Mouse (Mus musculus) heart, embryonic 15.5 days (tissue): ENCODE measurements at regions not wholly inside any gene's neighbourhood (a gene's known extent, or its start where the extent isn't known, plus 50 kb on each side); places are given as distances from the start of the nearest gene placed in this dataset.

Experiments used
- ATAC-seq: fragments of 200-750 bp; cut with Nextera tagmentation; replicated peaks from 2 replicates; pipeline ENCODE4 v1.8.0; 2017; ENCODE audit warnings: low read depth, moderate TSS enrichment; ENCODE audit not compliant: insufficient number of reproducible peaks, insufficient read depth, low FRiP score
- H3K27ac ChIP-seq: fragments of 300-500 bp; sonication (generic); 2 replicates; pipeline ENCODE4 v1.5.1; 2015; ENCODE audit warnings: mild to moderate bottlenecking, inconsistent platforms
- H3K27me3 ChIP-seq: fragments of 300-500 bp; sonication (generic); 2 replicates; pipeline ENCODE4 v1.6.1; 2015; ENCODE audit warnings: inconsistent platforms
- H3K36me3 ChIP-seq: fragments of 300-500 bp; sonication (generic); 2 replicates; pipeline ENCODE4 v1.6.1; 2015; ENCODE audit warnings: mild to moderate bottlenecking, inconsistent platforms
- H3K4me1 ChIP-seq: fragments of 300-500 bp; sonication (generic); replicated peaks from 2 replicates; pipeline ENCODE4 v1.6.1; 2015; ENCODE audit warnings: inconsistent platforms
- H3K4me2 ChIP-seq: fragments of 300-500 bp; sonication (generic); 2 replicates; pipeline ENCODE4 v1.6.1; 2015; ENCODE audit warnings: inconsistent platforms, mild to moderate bottlenecking, moderate library complexity
- H3K4me3 ChIP-seq: fragments of 300-500 bp; sonication (generic); 2 replicates; pipeline ENCODE4 v1.5.1; 2015; ENCODE audit warnings: mild to moderate bottlenecking, inconsistent platforms
- H3K9ac ChIP-seq: fragments of 300-500 bp; sonication (generic); 2 replicates; pipeline ENCODE4 v1.6.1; 2015; ENCODE audit warnings: mild to moderate bottlenecking, inconsistent platforms
- H3K9me3 ChIP-seq: fragments of 300-500 bp; sonication (generic); replicated peaks from 2 replicates; pipeline ENCODE4 v1.6.1; 2016; ENCODE audit warnings: inconsistent platforms
- WGBS: fragments of 180-500 bp; shearing (Covaris S2); methylation state at CpG from one replicate; pipeline ENCODE4 v1.1.7; 2015; ENCODE audit warnings: mixed read lengths; 5-methylcytosine and 5-hydroxymethylcytosine counted together

DNA sequence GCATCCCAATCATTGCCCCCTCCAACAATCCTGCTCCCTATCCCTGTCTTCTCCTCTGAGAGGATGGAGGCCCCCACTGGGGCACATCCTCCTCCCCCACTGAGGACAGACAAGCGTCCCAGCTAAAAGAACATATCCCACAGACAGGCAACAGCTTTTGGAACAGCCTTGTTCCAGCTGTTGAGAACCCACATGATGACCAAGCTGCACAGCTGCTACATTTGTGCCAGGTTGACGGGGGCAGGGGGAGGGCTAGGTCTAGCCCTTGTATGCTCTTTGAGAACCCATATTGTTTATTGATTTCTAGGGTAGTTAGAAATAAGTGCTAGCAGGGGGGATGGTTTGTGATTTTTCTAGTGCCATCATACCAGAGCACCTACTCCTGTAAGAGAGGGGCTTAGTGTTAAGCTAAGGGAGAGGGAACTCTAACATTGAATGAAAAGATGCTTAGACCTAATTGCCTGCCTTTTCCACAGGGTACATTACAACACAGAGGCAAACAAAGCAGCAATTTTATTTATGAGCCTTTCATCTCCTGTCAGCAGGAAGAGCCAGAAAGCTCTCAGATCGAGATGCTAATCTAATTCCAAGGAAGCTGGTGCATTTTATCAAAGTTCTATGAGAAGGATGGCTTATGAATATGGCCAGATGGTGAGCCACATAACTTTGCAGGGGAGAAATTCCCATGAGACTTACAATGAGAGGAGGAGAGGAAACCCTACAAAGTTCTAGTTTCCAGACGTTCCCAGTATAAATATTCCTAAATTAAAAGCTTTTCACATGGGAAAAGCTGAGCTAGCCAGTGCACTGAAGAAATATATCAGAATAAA is 137.6 kb upstream of the Zpld1 start:
- 53% methylated on average over 4 of the region's 4 CpGs for WGBS

DNA sequence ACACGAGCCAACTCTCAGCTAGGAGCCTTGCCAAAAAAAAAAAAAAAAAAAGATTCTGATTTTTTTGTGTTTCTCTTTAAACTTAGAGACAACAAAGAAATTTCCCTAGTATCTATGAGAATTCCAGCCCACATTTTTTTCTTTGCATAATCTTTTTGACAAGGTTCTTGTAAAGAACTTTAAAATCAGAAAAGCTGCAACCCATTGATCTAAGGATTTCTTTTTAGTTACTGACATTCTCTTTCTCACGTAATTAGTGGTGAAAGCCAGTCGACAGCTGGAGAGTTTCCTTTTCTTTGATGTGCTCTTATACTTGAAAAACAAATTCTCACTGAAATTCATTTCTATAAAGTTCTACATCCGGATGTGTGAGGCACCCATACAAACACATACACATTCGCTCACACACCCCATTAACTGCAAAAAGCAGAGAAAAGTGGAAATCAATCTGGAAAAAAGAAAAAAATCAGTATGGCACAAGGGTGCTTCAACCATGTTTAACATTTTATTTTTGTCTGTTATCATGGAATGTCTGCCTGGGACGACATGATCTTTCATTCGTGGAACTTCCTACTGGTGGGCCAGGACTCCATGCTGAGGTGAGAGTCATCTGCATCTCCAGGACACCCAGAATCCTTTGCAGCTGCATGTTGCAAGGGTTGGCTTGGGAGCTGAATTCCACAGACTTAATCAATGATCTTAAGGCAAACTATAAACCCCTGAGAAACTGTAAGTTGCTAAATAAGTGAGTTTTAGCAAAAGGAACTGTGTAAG is 124.0 kb upstream of the Zpld1 start:
- Histone ChIP-seq H3K27me3 (no peaks in the 10 kb centered on the region), H3K36me3 (no peaks in the 10 kb centered on the region), H3K4me3 (no peak overlapping the region), H3K9ac (no peak overlapping the region), H3K4me1 (no peaks in the 10 kb centered on the region), H3K4me2 (no peak overlapping the region), H3K27ac (no peak overlapping the region), H3K9me3 (no peaks in the 10 kb centered on the region)
- WGBS: 36% methylated on average over 7 of the region's 7 CpGs
- no peak for ATAC-seq

More for the DNA sequence above, 137.6 kb upstream of the Zpld1 start:
- H3K27ac ChIP-seq: no peak overlapping the region
- no peak overlapping the region for H3K9ac ChIP-seq
- H3K4me2 ChIP-seq: no peak overlapping the region
- no peaks in the 10 kb centered on the region for H3K9me3 ChIP-seq
- H3K36me3 ChIP-seq: no peaks in the 10 kb centered on the region
- no peak overlapping the region for H3K4me3 ChIP-seq
- no peaks in the 10 kb centered on the region for H3K27me3 ChIP-seq
- no peak for ATAC-seq
- H3K4me1 ChIP-seq: no peaks in the 10 kb centered on the region

DNA sequence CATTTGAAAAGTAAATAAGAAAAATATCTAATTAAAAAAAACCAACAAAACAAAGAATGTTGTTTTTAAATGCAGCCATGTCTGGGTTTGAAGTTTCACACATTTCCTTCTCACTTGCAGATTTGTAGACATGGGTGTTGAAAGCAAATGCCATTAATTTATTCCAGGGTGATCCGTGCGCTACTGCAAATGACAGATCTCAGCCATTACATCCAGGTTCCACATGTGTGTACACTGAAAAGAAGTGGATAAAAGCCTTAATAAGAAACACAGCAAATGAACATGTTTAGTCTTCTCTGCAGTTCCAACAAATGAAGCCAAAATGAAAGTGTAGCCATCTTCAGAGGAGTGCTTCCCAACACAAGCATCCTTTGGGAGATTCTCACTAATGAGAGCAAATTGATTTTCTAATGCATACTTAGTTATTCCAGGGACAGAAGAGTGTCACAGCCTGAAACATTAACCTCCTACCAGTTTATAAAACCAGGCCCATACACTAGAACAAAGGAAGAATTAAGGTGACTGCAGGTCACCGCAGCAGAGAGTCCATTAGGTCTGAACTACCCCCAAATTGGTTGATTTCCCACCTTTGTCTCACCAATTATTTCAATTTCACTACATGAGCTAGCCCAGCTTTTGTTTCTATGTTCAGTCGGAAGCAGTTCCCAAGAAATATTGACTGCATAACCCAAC is 123.2 kb upstream of the Zpld1 start:
- Histone ChIP-seq H3K4me3 (no peak overlapping the region), H3K27ac (no peak overlapping the region), H3K4me2 (no peak overlapping the region), H3K36me3 (no peaks in the 10 kb centered on the region), H3K27me3 (no peaks in the 10 kb centered on the region), H3K4me1 (no peaks in the 10 kb centered on the region), H3K9ac (no peak overlapping the region), H3K9me3 (no peaks in the 10 kb centered on the region)
- 65% methylated on average over 4 of the region's 4 CpGs for WGBS
- ATAC-seq: no peak

DNA sequence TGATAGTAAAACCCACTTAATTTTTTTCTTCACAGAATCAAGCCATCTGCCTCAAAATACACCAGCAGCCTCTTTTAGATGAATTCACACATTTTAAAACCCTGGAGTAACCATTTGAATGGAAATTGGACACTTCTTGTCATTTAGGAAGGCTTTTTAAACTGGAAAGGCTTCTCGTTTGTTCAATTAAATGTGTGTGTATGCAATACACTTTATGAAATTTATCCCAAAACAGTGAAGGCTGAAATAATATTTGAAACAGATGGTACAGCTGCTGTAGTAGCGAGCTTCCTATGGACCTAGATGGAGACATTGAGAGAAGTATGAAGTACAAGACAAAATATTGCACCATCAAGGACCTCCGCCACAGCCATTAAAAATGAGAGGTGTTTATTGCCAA is 121.1 kb upstream of the Zpld1 start:
- WGBS: 82% methylated on average over 3 of the region's 3 CpGs

DNA sequence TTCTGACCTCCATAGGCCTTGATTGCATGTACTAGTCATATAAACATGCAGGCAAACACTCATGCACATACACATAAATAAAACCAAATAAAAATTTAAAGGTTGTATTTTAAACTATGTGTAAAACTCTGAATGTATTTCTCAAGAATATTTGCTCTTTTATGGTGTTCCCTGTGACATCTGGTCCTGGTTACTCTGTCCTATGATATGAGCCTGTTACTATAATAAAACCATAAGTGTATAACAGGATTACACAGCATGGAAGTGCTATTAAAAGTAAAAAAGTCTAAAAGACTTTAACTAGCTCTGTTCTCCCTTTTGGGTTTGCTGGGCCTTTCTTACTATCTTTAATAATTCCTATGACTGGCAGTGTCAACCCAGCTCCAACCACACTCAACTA is 103.0 kb upstream of the Zpld1 start:
- Histone ChIP-seq H3K9ac (no peak overlapping the region), H3K4me3 (no peak overlapping the region), H3K27ac (no peak overlapping the region), H3K9me3 (no peaks in the 10 kb centered on the region), H3K4me1 (no peaks in the 10 kb centered on the region), H3K27me3 (no peaks in the 10 kb centered on the region), H3K4me2 (no peak overlapping the region), H3K36me3 (no peaks in the 10 kb centered on the region)
- ATAC-seq: no peak

More for the DNA sequence above, 121.1 kb upstream of the Zpld1 start:
- Histone ChIP-seq H3K4me3 (no peak overlapping the region), H3K27me3 (no peaks in the 10 kb centered on the region), H3K27ac (no peak overlapping the region), H3K9me3 (no peaks in the 10 kb centered on the region), H3K4me2 (no peak overlapping the region), H3K36me3 (no peaks in the 10 kb centered on the region), H3K4me1 (no peaks in the 10 kb centered on the region), H3K9ac (no peak overlapping the region)
- ATAC-seq: no peak

DNA sequence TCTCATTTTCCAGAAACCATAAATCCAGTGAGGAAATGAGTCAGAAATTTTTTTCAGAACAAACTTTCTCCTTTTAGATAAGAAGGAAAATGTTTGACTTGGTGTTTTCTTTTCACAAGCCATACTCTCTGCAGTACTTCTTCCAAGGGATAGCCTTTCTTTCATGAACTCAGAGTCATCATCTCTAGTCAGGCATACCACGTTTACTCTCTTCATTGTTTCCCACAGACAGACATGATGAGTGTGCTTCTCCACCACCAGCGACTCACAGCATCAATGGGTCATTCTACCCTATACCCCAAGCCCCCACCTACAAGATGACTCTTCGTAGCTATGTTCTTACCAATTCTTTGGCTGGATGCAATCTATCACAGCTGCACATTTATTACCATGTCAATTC is 97.1 kb upstream of the Zpld1 start:
- Histone ChIP-seq H3K9me3 (no peaks in the 10 kb centered on the region), H3K4me1 (no peaks in the 10 kb centered on the region), H3K36me3 (no peaks in the 10 kb centered on the region), H3K4me2 (no peak overlapping the region), H3K4me3 (no peak overlapping the region), H3K27me3 (no peaks in the 10 kb centered on the region), H3K27ac (no peak overlapping the region), H3K9ac (no peak overlapping the region)
- 61% methylated on average over 3 of the region's 3 CpGs for whole genome bisulfite sequencing
- ATAC-seq: no peak

DNA sequence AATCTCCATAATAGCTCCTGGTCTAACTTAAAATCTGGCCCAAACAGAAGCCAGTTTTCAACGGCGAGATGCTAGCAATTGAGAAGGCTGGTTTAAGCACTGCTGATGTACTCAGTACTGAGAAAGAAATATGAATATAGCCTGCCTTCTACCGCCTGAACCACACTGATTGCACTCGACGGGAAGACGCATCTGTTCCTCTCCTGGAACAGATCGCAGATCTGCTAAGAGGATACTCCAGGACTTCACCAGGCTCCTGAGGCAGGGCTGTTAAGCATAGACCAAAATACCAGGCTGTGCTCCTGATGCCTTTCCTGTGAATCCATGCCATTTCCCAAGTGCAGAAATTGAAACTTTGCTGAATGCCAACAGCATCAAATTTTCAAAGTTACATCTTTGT is 92.6 kb upstream of the Zpld1 start:
- H3K4me3 ChIP-seq: no peak overlapping the region
- H3K9me3 ChIP-seq: no peaks in the 10 kb centered on the region
- 74% methylated on average over 7 of the region's 7 CpGs for WGBS
- no peak for ATAC-seq
- H3K4me2 ChIP-seq: no peak overlapping the region
- H3K27ac ChIP-seq: no peak overlapping the region
- no peak overlapping the region for H3K9ac ChIP-seq
- no peaks in the 10 kb centered on the region for H3K4me1 ChIP-seq
- no peaks in the 10 kb centered on the region for H3K36me3 ChIP-seq
- no peaks in the 10 kb centered on the region for H3K27me3 ChIP-seq

DNA sequence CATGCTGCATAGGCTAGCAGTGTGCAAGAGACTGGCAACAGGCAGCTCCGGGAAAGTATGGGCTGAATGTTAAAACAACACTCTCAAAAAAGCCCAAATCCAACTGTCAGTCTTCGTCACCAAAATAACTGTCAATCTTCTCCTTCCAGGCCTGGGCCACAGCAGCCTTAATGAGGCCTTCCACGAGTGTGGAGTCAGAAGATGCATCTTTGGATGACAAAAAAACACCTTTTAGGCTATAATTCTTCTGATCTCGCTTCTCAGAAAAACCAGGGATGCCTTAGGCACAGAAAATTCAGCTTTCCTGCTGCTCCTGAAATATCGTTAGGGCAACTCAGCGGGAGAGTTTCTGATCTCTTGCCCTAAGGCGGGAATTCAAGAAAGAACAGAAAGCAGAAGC is 82.2 kb upstream of the Zpld1 start:
- no peaks in the 10 kb centered on the region for H3K36me3 ChIP-seq
- 79% methylated on average over 7 of the region's 7 CpGs for WGBS
- no peaks in the 10 kb centered on the region for H3K27me3 ChIP-seq
- H3K9ac ChIP-seq: no peak overlapping the region
- H3K4me1 ChIP-seq: no peaks in the 10 kb centered on the region
- no peak for ATAC-seq
- no peak overlapping the region for H3K4me2 ChIP-seq
- H3K9me3 ChIP-seq: no peaks in the 10 kb centered on the region
- H3K27ac ChIP-seq: no peak overlapping the region
- H3K4me3 ChIP-seq: no peak overlapping the region

DNA sequence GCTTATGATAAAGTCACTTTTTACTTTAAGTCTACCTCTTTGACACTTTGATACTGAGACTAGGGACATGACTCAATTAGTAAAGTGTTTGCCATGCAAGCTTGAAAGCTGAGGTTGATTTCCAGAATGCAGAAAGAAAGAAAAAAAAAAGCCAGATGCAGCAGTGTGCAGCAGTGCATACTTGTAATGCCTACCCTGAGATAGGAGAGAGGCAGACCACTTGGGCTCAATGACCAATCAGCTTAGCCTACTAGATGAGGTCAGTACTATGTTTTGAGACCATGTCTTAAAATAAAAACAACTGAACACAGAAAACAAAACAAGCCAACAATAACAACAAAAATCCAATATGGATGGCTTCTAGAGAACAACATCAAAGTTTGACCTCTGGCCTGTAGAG is 81.4 kb upstream of the Zpld1 start:
- Histone ChIP-seq H3K4me1 (no peaks in the 10 kb centered on the region), H3K4me3 (no peak overlapping the region), H3K9me3 (no peaks in the 10 kb centered on the region), H3K9ac (no peak overlapping the region), H3K4me2 (no peak overlapping the region), H3K36me3 (no peaks in the 10 kb centered on the region), H3K27ac (no peak overlapping the region), H3K27me3 (no peaks in the 10 kb centered on the region)
- ATAC-seq: no peak

DNA sequence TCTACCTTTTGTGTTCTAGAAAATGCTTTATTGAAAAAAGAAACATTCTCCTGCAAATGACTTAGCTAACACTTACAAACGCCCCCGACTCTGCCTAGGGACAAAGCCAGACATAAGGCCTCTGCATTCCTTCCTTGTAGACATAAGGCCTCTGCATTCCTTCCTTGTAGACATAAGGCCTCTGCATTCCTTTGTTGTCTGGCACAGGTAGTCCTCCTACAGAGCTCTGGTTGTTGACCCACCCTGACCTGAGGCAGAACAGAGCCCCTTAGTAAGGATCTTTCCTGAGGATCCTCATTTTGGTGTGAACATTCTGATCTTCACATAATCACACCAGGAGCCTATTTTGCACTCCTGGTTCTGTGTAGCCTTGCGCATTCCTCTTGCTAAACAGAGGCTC is 80.9 kb upstream of the Zpld1 start:
- Histone ChIP-seq H3K4me2 (no peak overlapping the region), H3K9me3 (no peaks in the 10 kb centered on the region), H3K4me3 (no peak overlapping the region), H3K4me1 (no peaks in the 10 kb centered on the region), H3K27me3 (no peaks in the 10 kb centered on the region), H3K36me3 (no peaks in the 10 kb centered on the region), H3K9ac (no peak overlapping the region), H3K27ac (no peak overlapping the region)
- 53% methylated on average over 3 of the region's 3 CpGs for whole genome bisulfite sequencing
- no peak for ATAC-seq

DNA sequence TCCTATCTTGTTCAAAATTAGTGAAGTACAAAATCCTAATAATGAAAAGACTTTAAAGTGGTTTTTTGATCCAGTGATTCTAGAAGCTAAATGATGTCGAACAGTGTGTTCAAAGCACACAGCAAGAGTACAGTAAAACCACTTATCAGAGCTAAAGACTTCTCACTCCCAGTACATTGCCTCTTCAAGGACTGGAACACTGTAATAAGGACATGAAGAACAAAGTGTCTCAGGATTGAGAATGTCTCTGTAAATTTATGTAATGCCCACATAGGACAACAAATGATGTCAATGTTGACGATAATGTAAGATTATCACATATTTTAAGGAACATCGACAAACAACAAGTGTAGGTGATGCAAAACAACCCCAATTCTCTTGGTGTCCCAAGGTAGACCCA is 78.1 kb upstream of the Zpld1 start:
- Histone ChIP-seq H3K4me1 (no peaks in the 10 kb centered on the region), H3K9me3 (no peaks in the 10 kb centered on the region)
- 87% methylated on average over 3 of the region's 3 CpGs for WGBS

More for the DNA sequence above, 78.1 kb upstream of the Zpld1 start:
- no peak overlapping the region for H3K4me2 ChIP-seq
- no peak overlapping the region for H3K27ac ChIP-seq
- no peak for ATAC-seq
- no peaks in the 10 kb centered on the region for H3K27me3 ChIP-seq
- H3K9ac ChIP-seq: no peak overlapping the region
- no peak overlapping the region for H3K4me3 ChIP-seq
- H3K36me3 ChIP-seq: no peaks in the 10 kb centered on the region
